ENCODE assay signal across 8 mouse cellular contexts in genomic region chr4:114685454-114685853, GRCm38 (mm10).
DNase-seq lines count a peak whose midpoint lies in the region; ATAC-seq and TF ChIP-seq lines count a peak whose summit lies in the region.

No protein-coding gene starts in this region.

- no peaks in the 10 kb centered on the region for H3K27me3 ChIP-seq in thymus, adult 2 months (ENCODE audit: control insufficient read depth, insufficient read depth, low read length)
- H3K27me3 ChIP-seq in limb, embryonic 11.5 days (ENCODE audit: control insufficient read depth, insufficient read depth, low read length): peaks cover 8% of the 10 kb centered on the region; the same call in 1 of the 2 replicates
- H3K27me3 ChIP-seq in midbrain, embryonic 15.5 days (replicated peaks): peaks cover 7% of the 10 kb centered on the region; the same call in 1 of the 2 replicates

- peak; percentile 23 to 61 for DNase-seq in adrenal gland, adult (ENCODE audit: inconsistent age in 2 of 2, low spot score in 1 of 2)
- no peak for DNase-seq in adrenal gland, adult 2 months
- peak; percentile 36 for DNase-seq in thymus, adult 2 months
- no peak for DNase-seq in thymus, adult 18-20 months
- DNase-seq in heart, postnatal 14 days: peak; percentile 27 to 55
- DNase-seq in limb, embryonic 11.5 days (ENCODE audit: low spot score): peak; percentile 81
- peak; percentile 23 to 35 for DNase-seq in thymus, postnatal 36 days

- TF ChIP-seq CTCF in thymus, adult 2 months (IDR thresholded peaks at IDR 0.05; ENCODE audit: borderline replicate concordance, control insufficient read depth, extremely low read depth, insufficient read depth, low read length, poor library complexity): no peak

- no peaks in the 10 kb centered on the region for H3K36me3 ChIP-seq in thymus, adult 2 months (ENCODE audit: control insufficient read depth, insufficient read depth, low read length)
- no peaks in the 10 kb centered on the region for H3K36me3 ChIP-seq in limb, embryonic 11.5 days (ENCODE audit: control insufficient read depth, insufficient read depth, low read length)
- H3K36me3 ChIP-seq in midbrain, embryonic 15.5 days (replicated peaks): no peaks in the 10 kb centered on the region

- WGBS in thymus, adult 2 months: 11% methylated on average over 11 of the region's 11 CpGs
- 8% methylated on average over 11 of the region's 11 CpGs for WGBS in limb, embryonic 11.5 days
- WGBS in midbrain, embryonic 15.5 days: 18% methylated on average over 11 of the region's 11 CpGs

- intact Hi-C loops in heart, postnatal 14 days (cut with DNase I): loop anchor here (2.0 kb wide), 1 partner anchor 261 kb away; no protein-coding TSS in a partner anchor

- H3K4me1 ChIP-seq in thymus, adult 2 months (replicated peaks; ENCODE audit: control insufficient read depth, insufficient read depth, low read length): peaks cover 6% of the 10 kb centered on the region; the same call in 1 of the 2 replicates
- H3K4me1 ChIP-seq in limb, embryonic 11.5 days (ENCODE audit: control insufficient read depth, insufficient read depth, low read length): peaks cover 25% of the 10 kb centered on the region
- peaks cover 5% of the 10 kb centered on the region; the same call in 1 of the 2 replicates for H3K4me1 ChIP-seq in midbrain, embryonic 15.5 days

- H3K9me3 ChIP-seq in limb, embryonic 11.5 days (ENCODE audit: control insufficient read depth, low read length): no peaks in the 10 kb centered on the region
- no peaks in the 10 kb centered on the region for H3K9me3 ChIP-seq in midbrain, embryonic 15.5 days

- H3K4me2 ChIP-seq in limb, embryonic 11.5 days (ENCODE audit: low read depth, severe bottlenecking): peak overlapping the region; percentile 25; the same call in 1 of the 2 replicates
- peak overlapping the region; percentile 33 for H3K4me2 ChIP-seq in midbrain, embryonic 15.5 days

- no peak overlapping the region for H3K9ac ChIP-seq in limb, embryonic 11.5 days (ENCODE audit: low read length)
- H3K9ac ChIP-seq in midbrain, embryonic 15.5 days: no peak overlapping the region

- H3K27ac ChIP-seq in thymus, adult 2 months (ENCODE audit: control insufficient read depth, insufficient read depth, low read length): no peak overlapping the region
- no peak overlapping the region for H3K27ac ChIP-seq in limb, embryonic 11.5 days (replicated peaks; ENCODE audit: low read depth, low read length)
- H3K27ac ChIP-seq in midbrain, embryonic 15.5 days: no peak overlapping the region

- no peak for TF ChIP-seq POLR2A in thymus, adult 2 months (IDR thresholded peaks at IDR 0.05; ENCODE audit: control insufficient read depth, extremely low read depth, insufficient read depth, low read length, poor library complexity)

- H3K4me3 ChIP-seq in thymus, adult 2 months (ENCODE audit: control insufficient read depth, insufficient read depth, low read length): no peak overlapping the region
- no peak overlapping the region for H3K4me3 ChIP-seq in limb, embryonic 11.5 days (ENCODE audit: low read depth, low read length)
- H3K4me3 ChIP-seq in midbrain, embryonic 15.5 days: 0 out of 2 replicates have a peak overlapping the region, but pooled peaks have one; percentile 5

- ATAC-seq in limb, embryonic 11.5 days (ENCODE audit: insufficient number of reproducible peaks, low FRiP score, low TSS enrichment, low read depth): peak; percentile 61; the same call in 1 of the 2 replicates
- ATAC-seq in midbrain, embryonic 15.5 days (replicated peaks): peak; percentile 69

Comparison
In these comparisons a context has a peak if more than half of its experiments do, and no peak if none do; other contexts are left out.
1. DNase-seq: peak in adrenal gland, adult (2 of 2), thymus, adult 2 months (single experiment), heart, postnatal 14 days (2 of 2), limb, embryonic 11.5 days (single experiment) and thymus, postnatal 36 days (2 of 2); none in adrenal gland, adult 2 months (single experiment) and thymus, adult 18-20 months (0 of 2).